Mouse (Mus musculus) forebrain, postnatal 0 days (tissue): ENCODE measurements around the gene Wdr83. TPM values are rescaled to one million over a fixed set of nuclear protein-coding genes. Genes with fewer than 3 reads are reported as not detected.
A peak's percentile ranks its signal among the peaks of the same experiment; 100 is the strongest.
"Not testable (repeated sequence)": the region's sequence is repeated elsewhere in the genome, so short reads cannot be mapped to it uniquely, and the experiment has no call there.

Source experiments
- ATAC-seq: fragments of 200-750 bp; cut with Nextera tagmentation; 2 replicates; pipeline ENCODE4 v1.8.0; 2017; ENCODE audit warnings: mild to moderate bottlenecking, moderate library complexity
- DNase-seq: peaks from one replicate; pipeline ENCODE4 v3.0.0-alpha.2; 2015
- H3K27ac ChIP-seq: fragments of 300-500 bp; sonication (generic); 2 replicates; pipeline ENCODE4 v1.5.1; 2014; ENCODE audit warnings: low read depth, mild to moderate bottlenecking, antibody characterized with exemption, low read length, moderate library complexity, mixed read lengths
- H3K27me3 ChIP-seq: fragments of 300-500 bp; sonication (generic); 2 replicates; pipeline ENCODE4 v1.6.1; 2014; ENCODE audit warnings: mild to moderate bottlenecking, low read length, mixed read lengths; ENCODE audit not compliant: insufficient read depth
- H3K36me3 ChIP-seq: fragments of 300-500 bp; sonication (generic); 2 replicates; pipeline ENCODE4 v1.6.1; 2014; ENCODE audit warnings: mild to moderate bottlenecking, moderate library complexity; ENCODE audit not compliant: insufficient read depth
- H3K4me1 ChIP-seq: fragments of 300-500 bp; sonication (generic); 2 replicates; pipeline ENCODE4 v1.6.1; 2014; ENCODE audit warnings: antibody characterized with exemption; ENCODE audit not compliant: insufficient read depth
- H3K4me2 ChIP-seq: fragments of 300-500 bp; sonication (generic); 2 replicates; pipeline ENCODE4 v1.6.1; 2014; ENCODE audit warnings: low read depth, mild to moderate bottlenecking, moderate library complexity
- H3K4me3 ChIP-seq: fragments of 300-500 bp; sonication (generic); 2 replicates; pipeline ENCODE4 v1.5.1; 2014; ENCODE audit warnings: low read depth, low read length, mixed read lengths
- H3K9ac ChIP-seq: fragments of 300-500 bp; sonication (generic); 2 replicates; pipeline ENCODE4 v1.6.1; 2014; ENCODE audit warnings: mild to moderate bottlenecking
- H3K9me3 ChIP-seq: fragments of 300-500 bp; sonication (generic); 2 replicates; pipeline ENCODE4 v1.6.1; 2016; ENCODE audit warnings: low read length
- CTCF ChIP-seq: sonication (generic); IDR thresholded peaks from 2 replicates; pipeline ENCODE4 v1.5.1; 2016; ENCODE audit warnings: antibody characterized with exemption, control low read depth, low read depth
- WGBS: fragments of 180-500 bp; shearing (Covaris S2); extraction: QIAGEN DNeasy Blood & Tissue Kit; methylation state at CpG from one replicate; pipeline ENCODE4 v1.1.7; 2014; 5-methylcytosine and 5-hydroxymethylcytosine counted together
- polyA plus RNA-seq: library from polyadenylated mRNA; unstranded; fragments of >200 nt; fragmentation: Nextera tagmentation; extraction: Ambion mirVana; gene quantifications from 2 replicates; pipeline ENCODE4 v1.2.1, GENCODE M21; 2015
- total RNA-seq: library from RNA; depleted of rRNA; stranded (reverse); fragments of >200 nt; gene quantifications from 2 replicates; pipeline ENCODE4 v1.2.3, GENCODE M21; 2014

The Wdr83 gene
- total and polyA plus RNA-seq, 2 experiments from 2014 or later = 22.1 to 37.2 TPM

DNA sequence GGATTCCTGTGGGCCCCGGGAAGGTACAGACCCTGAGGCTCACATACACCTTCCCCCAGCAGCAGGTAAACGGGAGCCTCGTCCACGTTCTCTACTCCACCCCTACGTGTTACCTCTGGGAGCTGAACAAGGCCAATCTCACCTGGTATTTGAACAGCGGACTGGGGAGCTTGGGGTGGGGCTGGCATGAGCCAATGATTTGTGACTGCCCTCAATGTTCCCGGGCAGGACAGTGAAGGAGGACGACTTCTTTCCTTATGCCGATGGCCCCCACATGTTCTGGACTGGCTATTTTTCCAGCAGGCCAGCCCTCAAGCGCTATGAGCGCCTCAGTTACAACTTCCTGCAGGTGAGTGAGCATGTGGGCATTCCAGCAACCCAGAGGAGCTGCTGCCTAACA, 9.8 kb upstream of the Wdr83 start:
- ATAC-seq (no peak), DNase-seq (no peak)
- Histone ChIP-seq H3K4me2 (no peak overlapping the region), H3K4me1 (no peaks in the 10 kb centered on the region), H3K27me3 (no peaks in the 10 kb centered on the region), H3K27ac (no peak overlapping the region), H3K9me3 (no peaks in the 10 kb centered on the region), H3K4me3 (no peak overlapping the region), H3K36me3 (peaks cover 38% of the 10 kb centered on the region), H3K9ac (no peak overlapping the region)
- no peak for TF ChIP-seq CTCF
- WGBS = 94% methylated on average over 11 of the region's 11 CpGs

DNA sequence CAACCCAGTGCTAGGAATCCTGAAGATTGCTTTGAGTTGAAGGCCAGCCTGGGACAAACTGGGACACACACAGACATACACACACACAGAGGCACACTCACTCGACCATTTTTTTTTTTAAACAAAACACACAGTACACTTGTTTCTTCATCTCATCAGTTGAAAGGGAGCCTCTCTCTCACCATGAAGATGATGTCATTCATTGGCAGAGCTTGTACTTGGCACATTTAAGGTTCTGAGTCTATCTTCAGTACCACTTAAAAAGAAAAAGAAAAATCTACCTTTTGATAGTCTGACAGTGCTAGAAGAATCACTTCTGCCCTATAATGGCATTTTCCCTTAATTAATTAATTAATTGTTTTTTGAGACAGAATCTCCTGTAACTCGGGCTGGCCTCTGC, 7.7 kb upstream of the Wdr83 start:
- Histone ChIP-seq H3K4me3 (no peak overlapping the region), H3K9me3 (no peaks in the 10 kb centered on the region), H3K4me1 (no peaks in the 10 kb centered on the region), H3K36me3 (peaks cover 26% of the 10 kb centered on the region), H3K4me2 (no peak overlapping the region), H3K9ac (no peak overlapping the region), H3K27ac (no peak overlapping the region), H3K27me3 (no peaks in the 10 kb centered on the region)
- 60% methylated on average over 2 of the region's 2 CpGs for WGBS
- ATAC-seq (no peak), DNase-seq (no peak)
- TF ChIP-seq CTCF = no peak

DNA sequence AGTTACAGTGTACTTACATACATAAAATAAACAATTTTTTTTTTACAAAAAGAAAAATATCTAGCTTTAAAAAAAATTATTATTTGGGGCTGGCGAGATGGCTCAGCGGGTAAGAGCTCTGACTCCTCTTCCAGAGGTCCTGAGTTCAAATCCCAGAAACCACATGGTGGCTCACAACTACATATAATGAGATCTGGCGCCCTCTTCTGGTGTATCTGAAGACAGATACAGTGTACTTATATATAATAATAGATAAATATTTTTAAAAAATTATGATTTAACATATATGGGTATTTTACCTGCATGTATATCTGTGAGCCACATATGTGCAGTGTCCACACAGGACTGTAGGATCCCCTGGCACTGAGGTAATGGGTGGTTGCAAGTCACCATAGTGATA, 5.1 kb upstream of the Wdr83 start:
- TF ChIP-seq CTCF = no peak
- H3K9ac ChIP-seq = no peak overlapping the region
- peaks cover 16% of the 10 kb centered on the region for H3K36me3 ChIP-seq
- WGBS = 83% methylated on average over 3 of the region's 3 CpGs
- H3K4me1 ChIP-seq = peaks cover 9% of the 10 kb centered on the region; the same call in 1 of the 2 replicates
- H3K4me2 ChIP-seq = no peak overlapping the region
- no peaks in the 10 kb centered on the region for H3K9me3 ChIP-seq
- no peak overlapping the region for H3K27ac ChIP-seq
- no peak for DNase-seq
- no peaks in the 10 kb centered on the region for H3K27me3 ChIP-seq
- no peak overlapping the region for H3K4me3 ChIP-seq
- no peak for ATAC-seq

DNA sequence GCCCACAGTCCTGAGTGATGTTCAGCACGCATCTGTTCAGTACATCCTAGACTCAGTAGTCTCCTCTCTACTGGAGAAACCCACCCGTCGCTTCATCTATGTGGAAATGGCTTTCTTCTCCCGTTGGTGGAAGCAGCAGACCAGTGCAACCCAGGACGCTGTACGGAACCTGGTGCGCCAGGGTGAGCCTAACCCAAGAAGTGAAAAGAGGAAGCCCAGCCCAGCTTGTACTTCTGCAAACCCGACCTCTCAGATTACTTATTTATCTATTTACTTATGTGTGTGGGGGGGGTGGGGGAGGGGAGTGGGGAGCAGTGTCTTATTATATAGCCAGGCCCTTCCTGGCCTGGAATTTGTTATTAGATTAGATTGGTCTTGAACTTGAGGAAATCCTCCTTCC, 3.5 kb upstream of the Wdr83 start:
- Histone ChIP-seq H3K27ac (no peak overlapping the region), H3K4me2 (no peak overlapping the region), H3K27me3 (no peaks in the 10 kb centered on the region), H3K9me3 (no peaks in the 10 kb centered on the region), H3K4me3 (no peak overlapping the region), H3K9ac (no peak overlapping the region), H3K36me3 (peaks cover 16% of the 10 kb centered on the region), H3K4me1 (peaks cover 14% of the 10 kb centered on the region)
- TF ChIP-seq CTCF = no peak
- no peak for DNase-seq
- ATAC-seq = no peak
- WGBS = 89% methylated on average over 8 of the region's 8 CpGs

DNA sequence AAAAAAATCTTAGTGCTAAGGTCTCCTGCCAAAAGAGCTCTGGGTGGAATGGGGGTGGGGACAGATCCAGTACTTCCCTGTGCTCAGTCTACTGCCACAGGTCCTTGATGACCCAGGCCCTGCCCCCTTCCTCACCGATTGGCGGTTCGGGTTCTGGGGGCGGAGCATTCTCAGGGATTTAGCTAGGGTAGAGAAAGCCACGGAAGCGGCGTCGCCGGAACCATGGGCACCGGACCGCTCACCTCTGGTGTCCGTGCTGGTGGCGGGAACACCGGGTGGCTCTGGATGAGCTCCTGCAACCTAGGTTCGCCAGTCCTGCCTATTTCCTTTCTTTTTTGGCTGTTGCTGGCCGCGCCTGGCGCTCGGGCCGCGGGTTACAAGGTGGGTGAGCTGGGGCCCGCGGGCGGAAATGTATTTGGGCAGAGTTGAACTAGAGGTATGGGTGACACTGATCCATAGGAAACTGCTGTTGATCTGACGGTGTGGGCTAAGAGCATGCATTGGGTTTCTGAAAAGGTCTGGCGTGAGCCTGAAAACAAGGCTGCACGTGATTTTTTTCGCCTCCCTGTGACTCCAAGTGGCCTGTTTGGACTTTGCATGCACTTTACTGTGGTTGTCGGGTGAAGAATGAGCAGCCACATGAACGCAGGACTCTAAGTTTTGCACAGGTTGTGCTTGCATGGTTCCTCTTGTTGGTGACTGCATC, 2.2 kb upstream of the Wdr83 start, which contains the start of gene Man2b1:
TSS of gene Man2b1 (plus strand) at position 163 of the 706 bp plus-strand sequence.
- H3K4me1 ChIP-seq = peaks cover 16% of the 10 kb centered on the region
- no peaks in the 10 kb centered on the region for H3K27me3 ChIP-seq
- ATAC-seq = peak; percentile 93
- WGBS = 3% methylated on average over 30 of the region's 30 CpGs
- H3K27ac ChIP-seq = no peak within 1 kb of the TSS
- peaks cover 16% of the 10 kb centered on the region for H3K36me3 ChIP-seq
- peak; percentile 55 for TF ChIP-seq CTCF
- H3K4me2 ChIP-seq = peak within 1 kb of the TSS; percentile 79
- H3K4me3 ChIP-seq = peak within 1 kb of the TSS; percentile 65
- no peaks in the 10 kb centered on the region for H3K9me3 ChIP-seq
- peak within 1 kb of the TSS; percentile 74 for H3K9ac ChIP-seq
- peak; percentile 84 for DNase-seq

DNA sequence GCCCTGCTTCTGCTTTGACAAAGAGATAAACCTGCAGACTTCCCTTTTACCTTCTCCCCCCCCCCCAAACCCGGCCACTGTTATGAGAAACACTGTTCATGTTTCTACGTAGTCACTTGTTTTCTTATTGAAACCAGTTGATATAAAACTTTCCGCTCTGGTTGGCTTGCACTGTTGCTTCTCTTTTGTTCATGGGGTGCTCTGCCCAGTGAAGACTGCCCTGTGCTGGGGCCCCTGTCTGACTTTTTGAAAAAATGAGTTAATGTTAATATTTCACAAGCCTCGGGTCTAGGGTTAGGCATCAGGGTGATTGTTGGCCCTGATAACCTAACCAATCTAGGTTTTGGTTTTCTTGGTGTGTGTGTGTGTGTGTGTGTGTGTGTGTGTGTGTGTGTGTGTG, 1.1 kb upstream of the Wdr83 start:
- H3K9ac ChIP-seq, H3K36me3 ChIP-seq, H3K4me3 ChIP-seq, H3K27ac ChIP-seq, H3K9me3 ChIP-seq, H3K4me2 ChIP-seq, ATAC-seq, DNase-seq, H3K27me3 ChIP-seq: not testable (repeated sequence)
- WGBS = 92% methylated on average over 4 of the region's 4 CpGs
- peaks cover 16% of the 10 kb centered on the region for H3K4me1 ChIP-seq

DNA sequence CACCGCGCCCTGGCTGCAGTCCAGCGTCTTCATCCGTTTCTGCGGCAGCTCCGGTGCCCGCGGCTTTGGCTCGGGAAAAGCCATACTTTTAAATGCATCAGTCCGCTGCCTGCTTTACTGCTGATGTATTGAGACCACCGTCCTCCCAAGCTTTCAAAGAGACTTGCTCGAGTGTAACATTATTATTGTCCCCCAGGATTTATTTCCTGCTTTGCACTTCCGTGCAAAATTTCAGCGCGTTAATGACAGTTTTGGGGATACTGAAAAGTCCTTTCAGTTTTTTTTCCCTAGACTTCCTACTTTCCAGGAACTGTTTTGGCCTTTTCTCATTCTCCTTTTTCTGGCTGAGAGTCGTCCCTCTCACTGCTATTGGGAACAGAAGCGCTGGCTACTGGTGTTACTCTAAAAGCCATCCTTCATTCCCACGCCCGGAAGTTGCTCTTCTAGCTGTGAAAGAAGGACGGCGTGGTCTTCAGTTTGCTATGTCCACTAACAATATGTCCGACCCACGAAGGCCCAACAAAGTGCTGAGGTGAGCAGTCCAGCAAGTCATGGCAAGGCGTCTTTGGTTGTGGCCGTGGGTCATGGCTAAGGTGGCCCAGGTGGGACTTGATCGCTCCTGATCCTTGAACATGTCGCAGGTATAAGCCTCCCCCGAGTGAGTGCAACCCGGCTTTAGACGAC, 432 bp downstream of the Wdr83 start, which contains the start of gene Wdr83os:
TSS of gene Wdr83os (plus strand) at position 209 of the 684 bp plus-strand sequence.
- no peaks in the 10 kb centered on the region for H3K9me3 ChIP-seq
- H3K4me3 ChIP-seq = peak within 1 kb of the TSS; percentile 83
- TF ChIP-seq CTCF = 0 out of 2 replicates have a peak, but pooled peaks have one; percentile 6
- peak within 1 kb of the TSS; percentile 69 for H3K27ac ChIP-seq
- ATAC-seq (peak; percentile 32; the same call in 1 of the 2 replicates), DNase-seq (peak; percentile 89)
- H3K36me3 ChIP-seq = peaks cover 14% of the 10 kb centered on the region
- H3K4me2 ChIP-seq = peak within 1 kb of the TSS; percentile 99
- under 1% methylated on average over 30 of the region's 30 CpGs for WGBS
- no peaks in the 10 kb centered on the region for H3K27me3 ChIP-seq
- H3K4me1 ChIP-seq = peaks cover 16% of the 10 kb centered on the region
- peak within 1 kb of the TSS; percentile 78 for H3K9ac ChIP-seq
